30 mouse cellular contexts compared by ENCODE assay signal in genomic region chr8:33029453-33029852, GRCm38 (mm10).
"Had no signal": no experiment of that assay in that cellular context is flagged by ENCODE, and none has a peak within 500 bp of the region (broad histone marks: within the 10 kb centered on the region; RNA-seq: fewer than 3 reads in every experiment).

No protein-coding gene starts in this region.

- H3K36me3 ChIP-seq: limb, embryonic 10.5 days; limb, embryonic 12.5 days; limb, embryonic 13.5 days; limb, embryonic 15.5 days; liver, embryonic 13.5 days; liver, embryonic 15.5 days; lung, embryonic 15.5 days; midbrain, embryonic 10.5 days; midbrain, embryonic 12.5 days; midbrain, embryonic 13.5 days; midbrain, embryonic 15.5 days had no signal

- H3K9me3 ChIP-seq: limb, embryonic 10.5 days; limb, embryonic 12.5 days; limb, embryonic 13.5 days; limb, embryonic 15.5 days; liver, embryonic 13.5 days; liver, embryonic 15.5 days; lung, embryonic 15.5 days; megakaryocyte, embryonic 14.5 days; midbrain, embryonic 10.5 days; midbrain, embryonic 12.5 days; midbrain, embryonic 13.5 days; midbrain, embryonic 15.5 days had no signal

- H3K27ac ChIP-seq: left cerebral cortex, adult 2 months; limb, embryonic 10.5 days; limb, embryonic 12.5 days; limb, embryonic 13.5 days; limb, embryonic 15.5 days; liver, embryonic 13.5 days; liver, embryonic 14.5 days; liver, embryonic 15.5 days; lung, embryonic 15.5 days; macrophage; midbrain, embryonic 10.5 days; midbrain, embryonic 12.5 days; midbrain, embryonic 13.5 days; midbrain, embryonic 15.5 days had no signal

- ATAC-seq: lung, postnatal 0 days; midbrain, embryonic 13.5 days; midbrain, embryonic 15.5 days; midbrain, embryonic 16.5 days had no signal

- H3K4me3 ChIP-seq: left cerebral cortex, adult 2 months; limb, embryonic 10.5 days; limb, embryonic 12.5 days; limb, embryonic 13.5 days; limb, embryonic 15.5 days; liver, embryonic 13.5 days; liver, embryonic 15.5 days; lung, embryonic 15.5 days; megakaryocyte, embryonic 14.5 days; midbrain, embryonic 10.5 days; midbrain, embryonic 12.5 days; midbrain, embryonic 13.5 days; midbrain, embryonic 15.5 days; myocyte had no signal

- H3K4me1 ChIP-seq: limb, embryonic 10.5 days; limb, embryonic 12.5 days; limb, embryonic 13.5 days; limb, embryonic 15.5 days; liver, embryonic 13.5 days; liver, embryonic 15.5 days; lung, embryonic 15.5 days; megakaryocyte, embryonic 14.5 days; midbrain, embryonic 12.5 days had no signal

- H3K27me3 ChIP-seq: limb, embryonic 12.5 days; limb, embryonic 13.5 days; limb, embryonic 15.5 days; liver, embryonic 13.5 days; liver, embryonic 15.5 days; lung, embryonic 15.5 days; megakaryocyte, embryonic 14.5 days; midbrain, embryonic 13.5 days; midbrain, embryonic 15.5 days had no signal

- H3K4me2 ChIP-seq: limb, embryonic 12.5 days; limb, embryonic 13.5 days; limb, embryonic 15.5 days; liver, embryonic 11.5 days; liver, embryonic 13.5 days; liver, embryonic 15.5 days; lung, embryonic 14.5 days; lung, embryonic 15.5 days; midbrain, embryonic 11.5 days; midbrain, embryonic 12.5 days; midbrain, embryonic 13.5 days; midbrain, embryonic 15.5 days had no signal

- H3K9ac ChIP-seq: limb, embryonic 12.5 days; limb, embryonic 13.5 days; limb, embryonic 15.5 days; liver, embryonic 13.5 days; liver, embryonic 14.5 days; liver, embryonic 15.5 days; lung, embryonic 14.5 days; lung, embryonic 15.5 days; midbrain, embryonic 12.5 days; midbrain, embryonic 13.5 days; midbrain, embryonic 15.5 days had no signal

- DNase-seq: left cerebral cortex, postnatal 4 days; liver; liver, embryonic 13.5 days; lung, adult 18-20 months; lung, adult 2 months; lung, embryonic 14.5 days; lung, postnatal 10 days; lung, postnatal 14 days; lung, postnatal 36 days; lung, postnatal 4 days; midbrain, embryonic 14.5 days had no signal
